14 mouse cellular contexts compared by ENCODE assay signal in genomic region chr5:4499036-4499435, GRCm38 (mm10).
A peak's percentile ranks its signal among the peaks of the same experiment; 100 is the strongest.
DNase-seq lines count a peak whose midpoint lies in the region; ATAC-seq and TF ChIP-seq lines count a peak whose summit lies in the region.
"Had no signal": no experiment of that assay in that cellular context is flagged by ENCODE, and none has a peak within 500 bp of the region (broad histone marks: within the 10 kb centered on the region; RNA-seq: fewer than 3 reads in every experiment).

No protein-coding gene starts in this region.

- no peak overlapping the region for H3K9ac ChIP-seq in forebrain, embryonic 12.5 days
- H3K9ac ChIP-seq in forebrain, postnatal 0 days, result no peak overlapping the region
- peak overlapping the region; percentile 36 for H3K9ac ChIP-seq in heart, embryonic 14.5 days (ENCODE audit: low read length)
- H3K9ac ChIP-seq: limb, embryonic 15.5 days had no signal

- WGBS in forebrain, embryonic 12.5 days, result 8% methylated on average over 4 of the region's 4 CpGs
- WGBS in forebrain, postnatal 0 days, result 15% methylated on average over 4 of the region's 4 CpGs
- 10% methylated on average over 4 of the region's 4 CpGs for WGBS in heart, embryonic 14.5 days

- H3K27me3 ChIP-seq in forebrain, embryonic 12.5 days, result peaks cover 15% of the 10 kb centered on the region; the same call in 1 of the 2 replicates
- no peaks in the 10 kb centered on the region for H3K27me3 ChIP-seq in forebrain, postnatal 0 days (ENCODE audit: insufficient read depth, low read length)
- no peaks in the 10 kb centered on the region for H3K27me3 ChIP-seq in heart, embryonic 14.5 days (ENCODE audit: control insufficient read depth, insufficient read depth, low read length)
- H3K27me3 ChIP-seq: limb, embryonic 15.5 days had no signal

- H3K4me3 ChIP-seq in forebrain, embryonic 12.5 days (replicated peaks), result no peak overlapping the region
- no peak overlapping the region for H3K4me3 ChIP-seq in forebrain, postnatal 0 days (ENCODE audit: low read depth, low read length)
- peak overlapping the region in 1 of 2 experiments; percentile 21; a peak in 2 of 4 replicates for H3K4me3 ChIP-seq in heart, embryonic 14.5 days (ENCODE audit: control insufficient read depth in 1 of 2, insufficient read depth in 1 of 2, low read depth in 1 of 2, low read length in 2 of 2)
- H3K4me3 ChIP-seq: erythroblast, embryonic 14.5 days; limb, embryonic 15.5 days had no signal

- DNase-seq in forebrain, postnatal 0 days, result no peak
- peak; percentile 7 for DNase-seq in kidney, postnatal 14 days
- DNase-seq in kidney, adult 18-20 months, result no peak
- peak; percentile 36 for DNase-seq in brain, adult 2 months (ENCODE audit: low read depth, low spot score)
- no peak for DNase-seq in ovary, adult 18-20 months (ENCODE audit: low spot score)
- DNase-seq in cerebellum, postnatal 10 days, result no peak
- DNase-seq: cerebellum, adult 11 months; right cerebral cortex, postnatal 25 days; thymus, postnatal 14 days had no signal

- no peaks in the 10 kb centered on the region for H3K9me3 ChIP-seq in forebrain, embryonic 12.5 days
- no peaks in the 10 kb centered on the region for H3K9me3 ChIP-seq in forebrain, postnatal 0 days (ENCODE audit: low read length)
- H3K9me3 ChIP-seq in heart, embryonic 14.5 days (ENCODE audit: control insufficient read depth, low read length), result no peaks in the 10 kb centered on the region
- H3K9me3 ChIP-seq: limb, embryonic 15.5 days had no signal

- no peak overlapping the region for H3K27ac ChIP-seq in forebrain, embryonic 12.5 days
- no peak overlapping the region for H3K27ac ChIP-seq in forebrain, postnatal 0 days (ENCODE audit: low read depth, low read length)
- peak overlapping the region; percentile 35 to 45; a peak in 3 of 4 replicates for H3K27ac ChIP-seq in heart, embryonic 14.5 days (replicated peaks in 1 of 2; ENCODE audit: control insufficient read depth in 1 of 2, insufficient read depth in 1 of 2, low read depth in 2 of 2, low read length in 2 of 2)
- H3K27ac ChIP-seq: limb, embryonic 15.5 days; macrophage had no signal

- ATAC-seq in forebrain, embryonic 12.5 days (ENCODE audit: low FRiP score), result no peak
- no peak for ATAC-seq in forebrain, postnatal 0 days
- ATAC-seq in heart, embryonic 14.5 days (ENCODE audit: insufficient number of reproducible peaks, insufficient read depth, low FRiP score, low read depth), result no peak

- H3K4me2 ChIP-seq in forebrain, embryonic 12.5 days, result peak overlapping the region; percentile 30
- no peak overlapping the region for H3K4me2 ChIP-seq in forebrain, postnatal 0 days (ENCODE audit: low read depth)
- H3K4me2 ChIP-seq in heart, embryonic 14.5 days (ENCODE audit: low read length), result peak overlapping the region; percentile 57
- H3K4me2 ChIP-seq: limb, embryonic 15.5 days had no signal

- peaks cover 34% of the 10 kb centered on the region for H3K4me1 ChIP-seq in forebrain, embryonic 12.5 days
- peaks cover 4% of the 10 kb centered on the region; the same call in 1 of the 2 replicates for H3K4me1 ChIP-seq in forebrain, postnatal 0 days (ENCODE audit: insufficient read depth)
- peaks cover 20 to 32% of the 10 kb centered on the region in 2 experiments for H3K4me1 ChIP-seq in heart, embryonic 14.5 days (ENCODE audit: control insufficient read depth in 2 of 2, insufficient read depth in 2 of 2, low read length in 2 of 2)

- no peak for TF ChIP-seq CTCF in forebrain, postnatal 0 days (IDR thresholded peaks at IDR 0.05; ENCODE audit: low read depth)

- no peaks in the 10 kb centered on the region for H3K36me3 ChIP-seq in forebrain, embryonic 12.5 days (replicated peaks)
- no peaks in the 10 kb centered on the region for H3K36me3 ChIP-seq in forebrain, postnatal 0 days (ENCODE audit: insufficient read depth)
- no peaks in the 10 kb centered on the region for H3K36me3 ChIP-seq in heart, embryonic 14.5 days (ENCODE audit: control insufficient read depth, insufficient read depth, low read length)
- H3K36me3 ChIP-seq: limb, embryonic 15.5 days had no signal

Comparison
In these comparisons a context has a peak if more than half of its experiments do, and no peak if none do; other contexts are left out.
1. DNase-seq: peak in kidney, postnatal 14 days (single experiment) and brain, adult 2 months (single experiment); none in forebrain, postnatal 0 days (single experiment), kidney, adult 18-20 months (single experiment), ovary, adult 18-20 months (single experiment) and cerebellum, postnatal 10 days (0 of 2).
2. H3K27ac ChIP-seq: peak in heart, embryonic 14.5 days (2 of 2); none in forebrain, embryonic 12.5 days (single experiment) and forebrain, postnatal 0 days (single experiment).